Mouse (Mus musculus): ENCODE data around the gene Ptgdr2. TPM values are rescaled to one million over a fixed set of nuclear protein-coding genes. Genes with fewer than 3 reads are reported as not detected.

The Ptgdr2 gene
- polyA plus RNA-seq, 1 experiment from 2014 or later: 0.12 TPM

DNA sequence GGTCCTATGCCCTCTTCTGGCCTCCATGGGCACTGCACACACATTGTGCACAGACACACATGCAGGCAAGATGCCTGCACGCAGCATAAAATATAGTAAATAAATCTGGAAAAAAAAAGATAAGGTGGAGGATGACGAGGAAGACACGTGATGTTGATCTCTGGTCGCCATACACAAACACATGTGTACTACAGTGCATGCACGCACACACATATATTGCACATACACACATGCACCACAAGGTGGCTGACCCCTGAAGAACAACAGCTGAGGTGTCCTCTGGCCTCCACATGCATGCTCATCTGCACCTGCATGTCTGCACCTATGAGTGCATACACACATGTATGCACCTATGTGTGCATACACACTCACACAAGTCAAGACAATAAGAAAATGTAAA lies 883 bp upstream of the Ptgdr2 start:
- H3K9me3 ChIP-seq: no peaks in the 10 kb centered on the region
- H3K27ac ChIP-seq: no peak overlapping the region
- H3K4me3 ChIP-seq: no peak overlapping the region
- ATAC-seq (replicated peaks): no peak
- H3K9ac ChIP-seq: no peak overlapping the region
- H3K27me3 ChIP-seq (replicated peaks): no peaks in the 10 kb centered on the region
- peaks cover 11% of the 10 kb centered on the region for H3K4me1 ChIP-seq
- H3K4me2 ChIP-seq: no peak overlapping the region
- WGBS: 90% methylated on average over 5 of the region's 5 CpGs
- no peaks in the 10 kb centered on the region for H3K36me3 ChIP-seq (replicated peaks)

GRCm38 (mm10) chr19:10938771-10939170 lies 1.8 kb downstream of the Ptgdr2 start:
- H3K27ac ChIP-seq: no peak overlapping the region
- H3K4me1 ChIP-seq: peaks cover 20% of the 10 kb centered on the region
- no peaks in the 10 kb centered on the region for H3K9me3 ChIP-seq
- H3K27me3 ChIP-seq (replicated peaks): no peaks in the 10 kb centered on the region; the same call in 1 of the 2 replicates
- no peak overlapping the region for H3K4me3 ChIP-seq
- no peak for ATAC-seq (replicated peaks)
- H3K9ac ChIP-seq: no peak overlapping the region
- 72% methylated on average over 3 of the region's 3 CpGs for WGBS
- peaks cover 16% of the 10 kb centered on the region for H3K36me3 ChIP-seq (replicated peaks)
- no peak overlapping the region for H3K4me2 ChIP-seq

DNA sequence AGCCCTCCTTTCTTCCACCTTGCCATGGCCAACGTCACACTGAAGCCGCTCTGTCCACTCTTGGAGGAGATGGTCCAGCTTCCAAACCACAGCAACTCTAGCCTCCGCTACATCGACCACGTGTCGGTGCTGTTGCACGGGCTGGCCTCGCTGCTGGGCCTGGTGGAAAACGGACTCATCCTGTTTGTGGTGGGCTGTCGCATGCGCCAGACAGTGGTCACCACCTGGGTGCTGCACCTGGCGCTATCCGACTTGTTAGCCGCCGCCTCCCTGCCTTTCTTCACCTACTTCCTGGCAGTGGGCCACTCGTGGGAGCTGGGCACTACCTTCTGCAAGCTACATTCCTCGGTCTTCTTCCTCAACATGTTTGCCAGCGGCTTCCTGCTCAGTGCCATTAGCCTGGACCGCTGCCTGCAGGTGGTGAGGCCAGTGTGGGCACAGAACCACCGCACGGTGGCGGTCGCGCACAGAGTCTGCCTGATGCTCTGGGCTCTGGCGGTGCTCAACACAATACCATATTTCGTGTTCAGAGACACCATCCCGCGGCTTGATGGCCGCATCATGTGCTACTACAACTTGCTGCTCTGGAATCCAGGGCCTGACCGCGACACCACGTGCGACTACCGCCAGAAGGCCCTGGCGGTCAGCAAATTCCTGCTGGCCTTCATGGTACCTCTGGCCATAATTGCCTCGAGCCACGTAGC lies 3.3 kb downstream of the Ptgdr2 start:
- Histone ChIP-seq H3K9me3 (no peaks in the 10 kb centered on the region), H3K9ac (peak overlapping the region; percentile 47), H3K4me2 (peak overlapping the region; percentile 76), H3K4me3 (peak overlapping the region; percentile 32), H3K36me3 (replicated peaks) (peaks cover 24% of the 10 kb centered on the region), H3K27me3 (replicated peaks) (no peaks in the 10 kb centered on the region; the same call in 1 of the 2 replicates), H3K4me1 (peaks cover 20% of the 10 kb centered on the region), H3K27ac (peak overlapping the region; percentile 70)
- ATAC-seq (replicated peaks): peak; percentile 93
- WGBS: 17% methylated on average over 37 of the region's 37 CpGs

- Histone ChIP-seq H3K27me3 (replicated peaks) (no peaks in the 10 kb centered on the region; the same call in 1 of the 2 replicates), H3K9ac (peak overlapping the region; percentile 47), H3K36me3 (replicated peaks) (peaks cover 24% of the 10 kb centered on the region), H3K27ac (peak overlapping the region; percentile 70), H3K9me3 (no peaks in the 10 kb centered on the region), H3K4me2 (peak overlapping the region; percentile 76), H3K4me1 (peaks cover 20% of the 10 kb centered on the region), H3K4me3 (peak overlapping the region; percentile 32)
- 1% methylated on average over 40 of the region's 40 CpGs for WGBS
- ATAC-seq (replicated peaks): peak; percentile 86
Measured at GRCm38 (mm10) chr19:10940801-10941457, 4.0 kb downstream of the Ptgdr2 start.

DNA sequence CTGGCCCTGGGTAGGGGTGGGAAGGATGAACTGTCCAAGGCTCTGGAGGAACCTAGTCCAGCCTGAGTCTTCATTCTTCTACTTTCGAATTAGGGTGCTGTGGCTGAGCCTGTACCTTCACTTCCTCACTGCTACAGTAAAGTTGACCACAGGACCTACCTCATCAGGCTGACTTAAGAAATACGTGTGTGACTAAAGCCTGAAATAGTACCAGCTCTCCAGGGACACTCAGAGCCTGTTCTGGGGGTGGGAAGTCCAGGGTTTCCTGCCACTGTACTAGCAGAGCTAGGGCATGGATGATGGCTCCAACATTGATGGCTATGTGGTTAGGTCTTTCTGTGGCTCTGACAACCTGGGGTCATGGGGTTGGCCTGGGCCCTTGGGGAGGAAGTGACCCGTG lies 7.0 kb downstream of the Ptgdr2 start:
- Histone ChIP-seq H3K4me1 (peaks cover 47% of the 10 kb centered on the region), H3K9me3 (no peaks in the 10 kb centered on the region), H3K27me3 (replicated peaks) (no peaks in the 10 kb centered on the region; the same call in 1 of the 2 replicates), H3K4me3 (no peak overlapping the region), H3K27ac (no peak overlapping the region), H3K9ac (no peak overlapping the region), H3K4me2 (no peak overlapping the region), H3K36me3 (replicated peaks) (peaks cover 24% of the 10 kb centered on the region)
- WGBS: 90% methylated on average over 3 of the region's 3 CpGs
- ATAC-seq (replicated peaks): no peak

DNA sequence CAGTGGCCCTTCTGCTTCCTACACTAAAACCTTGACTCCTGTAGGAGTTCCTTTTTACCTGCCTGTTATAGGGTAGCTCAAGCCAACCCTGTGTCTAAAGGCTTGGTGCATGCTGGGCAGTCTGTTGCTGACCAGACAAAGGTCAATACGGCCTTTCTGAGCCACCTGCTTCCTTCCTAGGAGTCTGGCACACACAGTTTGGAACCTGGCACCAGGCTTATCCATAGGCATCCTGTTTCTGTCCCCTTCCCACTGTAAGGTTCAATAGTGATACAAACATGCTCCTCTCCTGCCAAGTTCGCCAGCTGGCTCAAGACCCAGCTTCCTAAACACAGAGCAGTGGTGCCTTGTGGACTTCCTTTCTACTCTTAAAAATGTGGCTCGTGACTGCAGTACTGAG lies 9.5 kb downstream of the Ptgdr2 start:
- Histone ChIP-seq H3K9ac (no peak overlapping the region), H3K4me2 (peak overlapping the region; percentile 100; the same call in 1 of the 2 replicates), H3K27ac (no peak overlapping the region), H3K27me3 (replicated peaks) (no peaks in the 10 kb centered on the region; the same call in 1 of the 2 replicates), H3K36me3 (replicated peaks) (peaks cover 24% of the 10 kb centered on the region), H3K9me3 (no peaks in the 10 kb centered on the region), H3K4me3 (no peak overlapping the region), H3K4me1 (peaks cover 35% of the 10 kb centered on the region)
- WGBS: 90% methylated on average over 3 of the region's 3 CpGs
- ATAC-seq (replicated peaks): no peak

DNA sequence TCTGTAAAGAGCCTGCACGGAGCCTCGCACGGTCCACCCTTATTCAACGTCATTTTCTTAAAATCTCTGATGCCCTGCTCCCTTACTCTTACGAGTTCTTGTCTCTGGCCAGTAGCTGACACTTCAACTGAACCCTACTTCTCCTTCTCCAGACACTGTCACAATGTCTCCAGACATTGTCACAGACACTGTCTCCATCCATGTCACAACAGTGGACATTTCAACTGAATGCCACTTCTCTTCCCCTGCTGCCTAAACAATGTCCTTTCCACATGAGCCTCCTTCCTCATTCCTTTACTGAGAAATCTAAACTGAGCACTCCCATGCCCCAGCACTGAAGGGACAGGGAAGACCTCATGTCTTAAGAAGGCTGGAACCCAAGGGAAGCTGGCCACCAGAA lies 10.3 kb downstream of the Ptgdr2 start:
- no peak for ATAC-seq (replicated peaks)
- WGBS: 83% methylated on average over 5 of the region's 5 CpGs
- 0 out of 2 replicates have a peak overlapping the region, but pooled peaks have one; percentile 78 for H3K9ac ChIP-seq

DNA sequence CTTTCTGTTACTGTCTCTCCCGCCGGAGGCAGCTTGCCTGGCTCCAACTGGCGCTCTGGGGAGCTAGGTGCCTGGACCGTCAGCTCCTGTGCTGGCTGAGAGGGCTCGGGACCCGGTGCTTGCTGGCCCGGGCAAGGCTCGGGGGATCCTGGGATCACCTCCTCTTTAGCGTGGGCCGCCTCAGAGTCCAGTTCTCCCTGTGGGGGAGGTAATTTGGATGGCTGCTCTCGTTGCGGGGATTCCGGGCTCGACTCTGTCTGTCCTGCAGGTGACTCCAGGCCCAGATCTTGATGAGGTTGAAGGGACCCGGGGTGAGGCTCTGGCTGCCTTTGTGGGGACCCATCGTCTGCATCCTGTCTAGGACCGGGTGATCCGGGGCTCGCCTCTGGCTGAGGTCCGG lies 11.5 kb downstream of the Ptgdr2 start:
- 1% methylated on average over 20 of the region's 20 CpGs for WGBS
- H3K9ac ChIP-seq: peak overlapping the region; percentile 78
- peaks cover 31% of the 10 kb centered on the region for H3K4me1 ChIP-seq
- ATAC-seq (replicated peaks): peak; percentile 18
- H3K9me3 ChIP-seq: no peaks in the 10 kb centered on the region
- H3K4me3 ChIP-seq: peak overlapping the region; percentile 76
- H3K36me3 ChIP-seq (replicated peaks): peaks cover 10% of the 10 kb centered on the region; the same call in 1 of the 2 replicates
- H3K27ac ChIP-seq: no peak overlapping the region
- H3K4me2 ChIP-seq: peak overlapping the region; percentile 100
- H3K27me3 ChIP-seq (replicated peaks): no peaks in the 10 kb centered on the region

More for the DNA sequence above, 10.3 kb downstream of the Ptgdr2 start:
- Histone ChIP-seq H3K4me2 (peak overlapping the region; percentile 100), H3K4me3 (peak overlapping the region; percentile 76; the same call in 1 of the 2 replicates), H3K27me3 (replicated peaks) (no peaks in the 10 kb centered on the region), H3K27ac (no peak overlapping the region), H3K4me1 (peaks cover 31% of the 10 kb centered on the region), H3K36me3 (replicated peaks) (peaks cover 19% of the 10 kb centered on the region), H3K9me3 (no peaks in the 10 kb centered on the region)

DNA sequence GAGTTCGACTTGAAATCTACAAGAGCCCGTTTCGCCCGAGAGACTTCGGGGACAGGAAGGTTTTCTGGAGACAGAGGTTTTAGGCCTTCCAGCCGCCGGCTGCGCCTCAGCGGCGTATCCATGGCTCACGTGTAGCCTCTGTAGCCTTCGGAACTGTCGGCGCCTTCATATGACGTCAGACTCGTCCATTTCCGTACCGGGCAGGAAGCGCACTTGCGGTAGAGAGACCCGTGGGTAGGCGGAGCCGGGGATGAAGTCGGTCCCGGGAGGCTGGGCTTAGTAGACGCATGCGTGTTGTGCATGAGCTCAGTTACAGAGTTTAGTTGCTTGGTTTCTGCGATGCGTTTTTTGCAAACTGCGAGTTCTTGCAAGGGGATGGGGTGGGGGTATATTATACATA lies 12.2 kb downstream of the Ptgdr2 start, which contains the start of gene Ccdc86:
Gene Ccdc86 (minus strand): TSS at position 155 of the 400 bp plus-strand sequence.
- WGBS: under 1% methylated on average over 30 of the region's 30 CpGs
- Histone ChIP-seq H3K27me3 (replicated peaks) (no peaks in the 10 kb centered on the region), H3K9ac (peak within 1 kb of the TSS; percentile 78), H3K4me3 (peak within 1 kb of the TSS; percentile 76), H3K4me1 (peaks cover 31% of the 10 kb centered on the region), H3K9me3 (no peaks in the 10 kb centered on the region), H3K36me3 (replicated peaks) (peaks cover 4% of the 10 kb centered on the region; the same call in 1 of the 2 replicates), H3K4me2 (peak within 1 kb of the TSS; percentile 100), H3K27ac (peak within 1 kb of the TSS; percentile 27; the same call in 1 of the 2 replicates)
- ATAC-seq (replicated peaks): peak; percentile 98

DNA sequence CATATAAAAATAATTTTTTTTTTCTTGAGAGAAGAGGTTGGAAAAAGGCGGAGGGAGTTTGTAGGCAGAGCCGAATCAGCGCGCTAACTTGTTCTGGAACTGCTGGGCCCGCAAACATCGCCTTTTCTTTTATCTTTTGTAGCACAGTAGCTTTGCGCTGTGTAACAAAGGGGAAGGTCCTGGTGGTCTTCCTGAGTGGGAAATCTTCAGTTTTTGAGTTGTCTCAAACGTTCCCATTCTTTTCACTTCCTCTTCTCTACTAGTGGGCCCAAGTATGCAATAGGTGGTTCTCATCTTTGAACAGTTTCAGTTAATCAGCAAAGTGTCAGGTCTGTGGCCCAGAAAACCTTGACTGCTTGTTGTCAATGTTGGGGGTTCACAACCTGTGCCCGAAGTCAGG lies 12.6 kb downstream of the Ptgdr2 start:
- H3K9me3 ChIP-seq: no peaks in the 10 kb centered on the region
- H3K27me3 ChIP-seq (replicated peaks): no peaks in the 10 kb centered on the region
- H3K36me3 ChIP-seq (replicated peaks): no peaks in the 10 kb centered on the region
- 0 out of 2 replicates have a peak overlapping the region, but pooled peaks have one; percentile 11 for H3K9ac ChIP-seq
- H3K4me1 ChIP-seq: peaks cover 31% of the 10 kb centered on the region
- H3K4me2 ChIP-seq: peak overlapping the region; percentile 100
- no peak; the same call in 1 of the 2 replicates for ATAC-seq (replicated peaks)
- H3K4me3 ChIP-seq: peak overlapping the region; percentile 76
- H3K27ac ChIP-seq: peak overlapping the region; percentile 27; the same call in 1 of the 2 replicates
- WGBS: 36% methylated on average over 9 of the region's 9 CpGs

GRCm38 (mm10) chr19:10952021-10952939 lies 15.3 kb downstream of the Ptgdr2 start:
- no peak overlapping the region for H3K4me3 ChIP-seq
- no peaks in the 10 kb centered on the region for H3K36me3 ChIP-seq (replicated peaks)
- 42% methylated on average over 11 of the region's 11 CpGs for WGBS
- ATAC-seq (replicated peaks): no peak
- no peaks in the 10 kb centered on the region for H3K27me3 ChIP-seq (replicated peaks)
- no peaks in the 10 kb centered on the region for H3K9me3 ChIP-seq
- H3K4me1 ChIP-seq: peaks cover 17% of the 10 kb centered on the region
- no peak overlapping the region for H3K4me2 ChIP-seq
- peak overlapping the region; percentile 16 for H3K27ac ChIP-seq
- H3K9ac ChIP-seq: no peak overlapping the region
